Mouse (Mus musculus): ENCODE results near the gene Fam155a.

DNA sequence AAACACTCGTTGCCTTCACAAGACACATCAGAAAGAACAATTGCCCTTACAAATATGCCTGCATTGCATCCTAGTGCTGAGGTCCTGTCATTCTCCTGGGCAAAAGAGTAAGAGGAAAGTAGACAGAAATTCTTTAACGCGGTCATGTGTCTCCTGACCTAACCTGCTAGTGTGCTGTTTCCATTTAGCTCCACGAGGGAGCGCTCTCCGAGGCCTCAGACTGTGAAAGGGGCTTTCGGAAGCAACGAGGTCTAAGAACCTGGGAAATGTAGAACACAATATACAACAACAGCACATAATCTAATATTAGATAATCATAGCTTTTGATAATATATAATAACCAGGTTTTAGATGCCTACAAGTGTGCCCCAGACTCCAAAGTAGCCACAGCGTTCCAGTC, 22.4 kb upstream of the Fam155a start:
- TF ChIP-seq GATA1 (IDR thresholded peaks at IDR 0.05; ENCODE audit: low read length) (no peak), TAL1 (IDR thresholded peaks at IDR 0.05; ENCODE audit: low read length) (no peak)
